Mouse (Mus musculus) testis, adult 10 weeks (tissue): ENCODE results near the gene Tmed8. TPM values are rescaled to one million over a fixed set of nuclear protein-coding genes. Genes with fewer than 3 reads are reported as not detected.

Experiments
- polyA plus RNA-seq: library from polyadenylated mRNA; stranded (reverse); fragments of 350-450 nt; fragmentation: Illumina TruSeq; extraction: RNeasy Lipid Tissue Mini Kit (QIAGEN cat#74804); gene quantifications from one replicate; pipeline ENCODE4 v1.2.3, GENCODE M21; 2014; ENCODE audit warnings: low read depth, low replicate concordance

Gene Tmed8
- 6.0 TPM for polyA plus RNA-seq

DNA sequence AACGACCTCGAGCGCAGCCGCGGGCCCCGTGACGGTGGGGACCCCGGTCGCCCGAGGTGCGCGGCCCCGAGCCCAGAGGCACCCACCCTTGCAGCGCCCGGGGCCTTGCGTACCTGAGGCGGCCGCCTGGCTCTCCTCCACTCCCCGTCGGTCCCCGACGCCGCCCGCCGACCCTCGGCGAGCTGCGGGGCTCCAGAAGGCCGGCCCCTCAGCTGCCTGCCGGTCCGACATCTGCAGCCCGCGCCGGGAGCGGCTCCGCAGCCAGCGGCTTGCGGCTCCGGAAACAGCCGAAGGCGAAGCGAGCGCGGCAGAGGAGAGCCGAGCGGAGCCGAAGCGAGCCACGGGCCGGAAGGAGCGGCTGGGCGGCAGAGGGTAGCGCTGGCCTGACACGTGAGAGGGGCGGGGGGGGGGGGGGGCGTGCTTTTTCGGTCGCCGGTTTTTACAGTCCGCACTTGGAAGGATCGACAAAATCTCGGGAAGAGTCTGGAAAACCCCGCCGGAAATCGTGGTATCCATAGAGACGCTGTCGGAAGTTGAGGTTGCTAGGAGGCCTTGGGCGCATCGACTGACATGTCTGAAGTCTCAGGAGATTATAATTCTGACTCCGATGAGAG, at the start of gene Tmed8:
Gene Tmed8 (minus strand): TSS at position 482 of the 614 bp plus-strand sequence.

DNA sequence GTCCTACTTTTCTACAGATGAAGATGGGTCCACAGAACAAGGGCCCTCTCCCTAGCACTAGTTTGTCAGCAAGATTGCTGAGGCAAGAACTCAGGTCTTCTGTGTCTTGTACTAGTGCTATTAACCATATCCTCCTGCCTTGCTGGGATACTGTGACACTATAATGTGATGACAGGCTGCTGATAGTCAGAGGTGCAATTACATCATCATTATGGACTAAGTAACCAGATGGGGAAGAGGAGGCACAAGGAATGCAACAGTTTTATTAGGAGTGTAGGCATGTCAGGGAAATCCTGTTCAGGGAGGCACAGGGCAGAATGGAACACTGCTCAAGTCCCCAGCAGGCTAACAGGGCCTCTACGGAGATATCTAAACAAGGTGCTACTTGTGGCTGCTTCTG, 38.4 kb upstream of the Tmed8 start, which contains the start of gene Noxred1:
Gene Noxred1 (minus strand): TSS at position 101 of the 400 bp plus-strand sequence.

DNA sequence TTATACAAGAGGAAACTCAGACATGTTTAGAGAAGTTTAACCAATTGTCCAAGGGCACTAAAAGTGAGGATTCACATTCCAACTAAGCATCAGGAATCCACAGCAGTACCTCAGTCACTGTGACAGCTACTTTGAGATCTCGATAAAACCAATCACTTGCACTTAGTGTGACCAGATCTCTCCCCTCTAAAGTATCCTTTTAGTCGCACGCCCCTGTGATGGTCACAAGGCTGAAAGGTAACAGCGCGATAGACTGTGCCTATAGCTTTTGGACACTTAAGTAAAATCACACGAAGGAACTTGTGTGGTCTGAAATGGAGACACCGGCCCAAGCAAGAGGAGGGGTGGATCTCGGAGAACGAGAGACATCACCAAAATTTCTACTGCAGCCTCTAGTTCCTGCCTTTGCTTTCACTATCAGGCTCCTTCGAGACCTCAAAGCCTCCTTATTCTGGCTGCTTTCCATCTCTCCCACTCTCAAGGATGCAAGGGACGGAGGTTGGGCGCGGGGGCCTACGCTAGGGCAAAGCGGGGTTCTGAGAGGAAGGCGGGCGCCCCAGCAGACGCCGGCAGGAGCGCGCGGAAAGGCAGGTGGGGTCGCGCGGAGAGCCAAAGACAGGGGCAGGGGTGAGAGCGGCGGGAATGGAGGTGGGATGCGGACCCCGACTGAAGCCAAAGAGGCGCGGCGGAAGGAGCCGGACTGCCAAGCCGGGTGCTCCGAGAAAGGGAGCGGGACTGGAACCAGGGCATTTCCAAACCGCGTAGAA, 865 bp downstream of the Tmed8 start, which contains the start of gene Samd15:
Gene Samd15 (plus strand): TSS at position 518 of the 767 bp plus-strand sequence.

DNA sequence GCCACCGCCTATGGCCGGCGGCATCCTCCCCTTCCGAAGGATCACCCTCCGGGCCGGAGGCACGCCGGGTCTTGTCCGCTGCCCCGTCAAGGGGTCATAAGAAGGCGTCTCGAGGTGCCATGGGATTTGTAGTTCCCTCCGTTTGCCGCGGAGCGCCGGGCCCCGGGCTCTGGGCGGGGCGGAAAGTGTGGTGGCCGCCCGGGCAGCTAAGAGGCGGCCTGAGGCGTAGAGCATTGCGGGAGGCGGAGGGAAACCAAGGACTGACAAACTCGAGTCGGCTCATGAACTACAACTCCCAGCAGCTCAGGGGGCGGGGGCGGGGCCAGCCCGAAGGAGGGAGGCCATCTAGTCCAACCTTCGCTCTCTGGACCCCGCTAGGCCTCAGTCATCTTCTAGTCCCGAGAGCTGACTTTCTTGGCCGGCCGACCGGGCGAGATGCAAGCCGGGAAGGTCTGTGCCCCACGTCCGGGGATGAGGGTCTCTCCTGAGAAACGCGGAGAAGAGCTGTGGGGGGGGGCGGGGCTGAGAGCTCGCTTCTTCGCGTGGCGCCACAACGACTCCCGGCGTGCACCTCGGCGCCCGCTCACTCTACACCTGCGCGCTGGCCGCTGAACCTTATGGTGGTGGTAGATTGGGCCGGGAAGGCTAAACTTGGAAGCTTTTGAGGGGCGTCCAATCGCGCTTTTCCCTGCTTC, 52.7 kb downstream of the Tmed8 start, which contains the start of gene Pomt2:
Gene Pomt2 (minus strand): TSS at position 574 of the 695 bp plus-strand sequence.

DNA sequence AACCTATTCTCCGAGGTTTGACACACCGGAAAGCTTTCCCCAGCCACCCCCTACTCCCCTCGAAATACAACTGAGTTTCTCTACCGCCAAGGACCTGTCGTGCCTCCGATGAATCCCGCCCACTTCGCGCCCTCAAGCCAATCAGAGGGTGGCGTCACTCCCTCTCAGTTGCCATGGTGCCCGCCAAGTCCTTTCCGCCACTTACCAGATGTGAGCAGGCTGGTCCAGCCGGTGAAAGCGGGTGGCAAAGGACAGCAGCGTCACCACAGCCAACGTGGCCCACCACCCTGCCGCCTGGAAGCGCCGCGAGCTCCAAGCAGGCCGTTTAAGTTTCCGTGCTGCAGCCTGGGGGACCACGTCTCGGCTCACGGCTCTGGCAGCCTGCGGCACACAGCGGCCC, 53.3 kb downstream of the Tmed8 start, which contains the start of gene Gstz1:
Gene Gstz1 (plus strand): TSS at position 200 of the 400 bp plus-strand sequence.

Other genes starting within 250 kb of the Tmed8 start
- gene Zdhhc22, start 210.0 kb downstream of the Tmed8 start, polyA plus RNA-seq, result not detected
- gene Tmem63c, start 179.1 kb downstream of the Tmed8 start, polyA plus RNA-seq, result 2.7 TPM
- gene Ngb, start 97.9 kb downstream of the Tmed8 start, polyA plus RNA-seq, result 0.25 TPM
- 50.7 TPM for gene Gstz1, start 53.3 kb downstream of the Tmed8 start, polyA plus RNA-seq
- gene Pomt2, start 52.5 kb downstream of the Tmed8 start, polyA plus RNA-seq, result 33.3 TPM
- gene Samd15, start 731 bp downstream of the Tmed8 start, polyA plus RNA-seq, result 150 TPM
- gene Noxred1, start 38.3 kb upstream of the Tmed8 start, polyA plus RNA-seq, result 108 TPM
- 17.4 TPM for gene Vipas39, start 65.8 kb upstream of the Tmed8 start, polyA plus RNA-seq
- 78.8 TPM for gene Ahsa1, start 66.0 kb upstream of the Tmed8 start, polyA plus RNA-seq
- gene Ism2, start 99.3 kb upstream of the Tmed8 start, polyA plus RNA-seq, result not detected
- 56.2 TPM for gene Sptlc2, start 187.9 kb upstream of the Tmed8 start, polyA plus RNA-seq
- 128 TPM for gene Slirp, start 243.4 kb upstream of the Tmed8 start, polyA plus RNA-seq
- 28.0 TPM for gene Alkbh1, start 243.6 kb upstream of the Tmed8 start, polyA plus RNA-seq